Mouse (Mus musculus): ENCODE results near the gene Btrc. TPM values are rescaled to one million over a fixed set of nuclear protein-coding genes. Genes with fewer than 3 reads are reported as not detected.

Btrc gene
- polyA plus RNA-seq, 1 experiment from 2014 or later, result 46.1 TPM

- Histone ChIP-seq H3K4me2 (peak overlapping the region; percentile 59), H3K9ac (peak overlapping the region; percentile 60), H3K36me3 (replicated peaks) (peaks cover 13% of the 10 kb centered on the region), H3K27me3 (no peaks in the 10 kb centered on the region), H3K9me3 (replicated peaks) (no peaks in the 10 kb centered on the region), H3K4me3 (replicated peaks) (peak overlapping the region; percentile 64), H3K27ac (replicated peaks) (peak overlapping the region; percentile 98), H3K4me1 (replicated peaks) (peaks cover 52% of the 10 kb centered on the region)
- 51% methylated on average over 7 of the region's 7 CpGs for WGBS (ENCODE audit: insufficient replicate concordance)
- ATAC-seq (ENCODE audit: insufficient read depth), result no peak
Measured at GRCm38 (mm10) chr19:45446631-45447030, 83.1 kb downstream of the Btrc start.

GRCm38 (mm10) chr19:45447222-45447621 lies 83.7 kb downstream of the Btrc start:
- Histone ChIP-seq H3K4me2 (peak overlapping the region; percentile 59), H3K4me1 (replicated peaks) (peaks cover 47% of the 10 kb centered on the region), H3K9ac (peak overlapping the region; percentile 60), H3K9me3 (replicated peaks) (no peaks in the 10 kb centered on the region), H3K4me3 (replicated peaks) (peak overlapping the region; percentile 64), H3K27ac (replicated peaks) (peak overlapping the region; percentile 98), H3K27me3 (no peaks in the 10 kb centered on the region), H3K36me3 (replicated peaks) (peaks cover 19% of the 10 kb centered on the region)
- no peak for ATAC-seq (ENCODE audit: insufficient read depth)
- 91% methylated on average over 2 of the region's 2 CpGs for WGBS (ENCODE audit: insufficient replicate concordance)

- H3K9ac ChIP-seq, result peak overlapping the region; percentile 60
- H3K27ac ChIP-seq (replicated peaks), result peak overlapping the region; percentile 98
- H3K4me3 ChIP-seq (replicated peaks), result peak overlapping the region; percentile 64
- H3K27me3 ChIP-seq, result no peaks in the 10 kb centered on the region
- no peak for ATAC-seq (ENCODE audit: insufficient read depth)
- H3K4me1 ChIP-seq (replicated peaks), result peaks cover 46% of the 10 kb centered on the region
- peak overlapping the region; percentile 59 for H3K4me2 ChIP-seq
- no peaks in the 10 kb centered on the region for H3K9me3 ChIP-seq (replicated peaks)
- peaks cover 26% of the 10 kb centered on the region for H3K36me3 ChIP-seq (replicated peaks)
- 89% methylated on average over 1 of the region's 1 CpGs for WGBS (ENCODE audit: insufficient replicate concordance)
Measured at GRCm38 (mm10) chr19:45447886-45448285, 84.4 kb downstream of the Btrc start.

- Histone ChIP-seq H3K4me2 (no peak overlapping the region), H3K9ac (no peak overlapping the region), H3K4me1 (replicated peaks) (peaks cover 5% of the 10 kb centered on the region), H3K4me3 (replicated peaks) (no peak overlapping the region), H3K36me3 (replicated peaks) (peaks cover 65% of the 10 kb centered on the region), H3K9me3 (replicated peaks) (no peaks in the 10 kb centered on the region), H3K27ac (replicated peaks) (no peak overlapping the region), H3K27me3 (no peaks in the 10 kb centered on the region)
- WGBS (ENCODE audit: insufficient replicate concordance), result 98% methylated on average over 3 of the region's 3 CpGs
- ATAC-seq (ENCODE audit: insufficient read depth), result no peak
Measured at GRCm38 (mm10) chr19:45454391-45454790, 90.9 kb downstream of the Btrc start.

GRCm38 (mm10) chr19:45456896-45457295 lies 93.4 kb downstream of the Btrc start:
- H3K36me3 ChIP-seq (replicated peaks), result peaks cover 71% of the 10 kb centered on the region
- WGBS (ENCODE audit: insufficient replicate concordance), result 91% methylated on average over 7 of the region's 7 CpGs

DNA sequence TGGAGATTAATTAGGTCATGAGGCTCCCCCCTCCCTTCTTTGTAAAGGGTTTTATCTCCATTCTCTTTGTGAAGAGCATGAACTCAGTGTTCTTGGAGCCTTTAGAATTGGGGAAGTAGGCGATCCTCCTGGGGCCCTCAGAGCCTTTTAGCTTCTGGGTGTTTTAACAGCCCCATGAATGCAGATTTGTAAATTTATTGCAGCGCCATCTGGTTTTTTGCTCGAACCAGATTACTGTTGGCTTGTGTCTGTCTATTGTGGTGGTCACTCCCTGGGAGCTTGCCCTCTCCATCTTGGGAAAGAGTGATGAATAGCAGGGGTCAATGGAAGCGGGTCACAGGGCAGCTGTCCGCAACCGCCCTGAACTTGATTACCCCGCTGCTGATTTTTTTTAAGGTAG lies 95.2 kb downstream of the Btrc start:
- no peak for ATAC-seq (ENCODE audit: insufficient read depth)
- no peak overlapping the region for H3K9ac ChIP-seq
- H3K27me3 ChIP-seq, result no peaks in the 10 kb centered on the region
- 75% methylated on average over 7 of the region's 7 CpGs for WGBS (ENCODE audit: insufficient replicate concordance)
- no peaks in the 10 kb centered on the region for H3K9me3 ChIP-seq (replicated peaks)
- H3K27ac ChIP-seq (replicated peaks), result no peak overlapping the region
- H3K36me3 ChIP-seq (replicated peaks), result peaks cover 62% of the 10 kb centered on the region
- H3K4me2 ChIP-seq, result no peak overlapping the region
- no peak overlapping the region for H3K4me3 ChIP-seq (replicated peaks)
- H3K4me1 ChIP-seq (replicated peaks), result 0 out of 2 replicates have a peak, but pooled peaks cover 3% of the 10 kb centered on the region

More at GRCm38 (mm10) chr19:45456896-45457295, 93.4 kb downstream of the Btrc start:
- Histone ChIP-seq H3K27ac (replicated peaks) (no peak overlapping the region), H3K9ac (no peak overlapping the region), H3K4me2 (no peak overlapping the region), H3K27me3 (no peaks in the 10 kb centered on the region), H3K9me3 (replicated peaks) (no peaks in the 10 kb centered on the region), H3K4me1 (replicated peaks) (peaks cover 3% of the 10 kb centered on the region; the same call in 1 of the 2 replicates), H3K4me3 (replicated peaks) (no peak overlapping the region)
- no peak for ATAC-seq (ENCODE audit: insufficient read depth)

DNA sequence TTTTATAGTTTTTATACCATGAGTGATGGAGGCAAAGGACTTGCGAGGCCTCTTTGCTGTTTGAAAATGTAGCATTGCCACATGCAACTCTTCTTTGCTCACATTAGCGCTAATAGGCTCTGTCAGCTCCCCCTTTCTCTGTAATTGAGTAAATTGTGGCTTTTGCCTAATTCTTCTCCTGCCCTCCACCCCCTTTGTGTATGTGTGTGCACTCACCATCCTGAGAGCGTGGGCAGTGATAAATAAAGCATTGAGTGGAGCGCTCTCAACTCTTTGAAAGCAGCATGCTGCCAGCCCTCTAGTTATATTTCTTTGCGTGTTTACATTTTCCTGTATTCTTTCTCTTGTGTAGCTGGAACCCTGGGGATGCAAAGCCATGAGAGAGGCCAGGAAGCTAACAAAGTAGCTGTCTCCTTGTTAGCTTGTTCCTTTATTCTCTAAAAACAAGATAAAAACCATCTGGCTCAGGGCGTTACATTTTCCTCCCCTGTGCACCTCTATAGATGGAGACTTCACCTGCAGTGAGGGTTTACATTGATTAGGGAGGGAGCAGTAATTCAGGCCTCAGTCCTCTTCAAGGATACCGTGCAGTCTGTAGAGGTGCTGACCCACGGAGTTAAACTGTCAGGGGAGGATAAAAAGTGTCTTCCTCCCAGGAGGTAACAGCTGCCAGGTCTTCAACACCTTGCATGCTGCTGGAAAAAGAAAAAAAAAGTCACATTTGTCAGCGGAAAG lies 96.6 kb downstream of the Btrc start:
- no peak for ATAC-seq (ENCODE audit: insufficient read depth)
- no peak overlapping the region for H3K4me3 ChIP-seq (replicated peaks)
- H3K36me3 ChIP-seq (replicated peaks), result peaks cover 59% of the 10 kb centered on the region
- no peak overlapping the region for H3K4me2 ChIP-seq
- H3K9ac ChIP-seq, result no peak overlapping the region
- H3K4me1 ChIP-seq (replicated peaks), result 0 out of 2 replicates have a peak, but pooled peaks cover 3% of the 10 kb centered on the region
- H3K9me3 ChIP-seq (replicated peaks), result no peaks in the 10 kb centered on the region
- H3K27ac ChIP-seq (replicated peaks), result no peak overlapping the region
- no peaks in the 10 kb centered on the region for H3K27me3 ChIP-seq
- WGBS (ENCODE audit: insufficient replicate concordance), result 86% methylated on average over 9 of the region's 9 CpGs

GRCm38 (mm10) chr19:45460749-45461736 lies 97.5 kb downstream of the Btrc start:
- no peak overlapping the region for H3K4me3 ChIP-seq (replicated peaks)
- H3K9me3 ChIP-seq (replicated peaks), result no peaks in the 10 kb centered on the region
- H3K9ac ChIP-seq, result no peak overlapping the region
- no peak overlapping the region for H3K4me2 ChIP-seq
- 0 out of 2 replicates have a peak, but pooled peaks cover 3% of the 10 kb centered on the region for H3K4me1 ChIP-seq (replicated peaks)
- H3K27ac ChIP-seq (replicated peaks), result no peak overlapping the region
- peaks cover 62% of the 10 kb centered on the region for H3K36me3 ChIP-seq (replicated peaks)
- H3K27me3 ChIP-seq, result no peaks in the 10 kb centered on the region
- ATAC-seq (ENCODE audit: insufficient read depth), result no peak
- 76% methylated on average over 10 of the region's 10 CpGs for WGBS (ENCODE audit: insufficient replicate concordance)

DNA sequence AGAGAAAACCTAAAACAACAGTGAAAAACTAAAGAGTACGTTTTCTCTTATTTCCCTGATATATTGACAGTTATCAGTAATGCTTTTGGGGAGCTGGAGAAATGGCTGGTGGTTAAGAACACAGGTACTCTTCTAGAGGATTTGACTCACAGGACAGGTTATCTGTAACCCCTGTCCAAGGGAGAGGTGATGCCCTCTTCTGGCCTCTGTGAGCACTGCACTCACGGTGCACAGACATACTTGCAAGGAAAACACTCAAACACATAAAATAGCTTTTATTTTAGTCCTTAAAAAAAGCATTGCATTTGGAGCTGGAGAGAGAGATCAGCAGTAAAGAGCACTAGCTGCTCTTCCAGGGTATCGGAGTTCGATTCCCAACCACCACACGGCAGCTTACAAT lies 106.2 kb downstream of the Btrc start:
- H3K36me3 ChIP-seq (replicated peaks), result peaks cover 62% of the 10 kb centered on the region
- H3K27ac ChIP-seq (replicated peaks), result no peak overlapping the region
- H3K4me3 ChIP-seq (replicated peaks), result no peak overlapping the region
- no peaks in the 10 kb centered on the region for H3K9me3 ChIP-seq (replicated peaks)
- no peaks in the 10 kb centered on the region for H3K27me3 ChIP-seq
- H3K4me1 ChIP-seq (replicated peaks), result 0 out of 2 replicates have a peak, but pooled peaks cover 6% of the 10 kb centered on the region
- no peak for ATAC-seq (ENCODE audit: insufficient read depth)
- 93% methylated on average over 5 of the region's 5 CpGs for WGBS (ENCODE audit: insufficient replicate concordance)
- no peak overlapping the region for H3K9ac ChIP-seq
- no peak overlapping the region for H3K4me2 ChIP-seq

- H3K4me1 ChIP-seq (replicated peaks), result peaks cover 17% of the 10 kb centered on the region
- no peaks in the 10 kb centered on the region for H3K9me3 ChIP-seq (replicated peaks)
- no peak overlapping the region for H3K4me3 ChIP-seq (replicated peaks)
- no peak for ATAC-seq (ENCODE audit: insufficient read depth)
- H3K27ac ChIP-seq (replicated peaks), result 0 out of 2 replicates have a peak overlapping the region, but pooled peaks have one; percentile 21
- WGBS (ENCODE audit: insufficient replicate concordance), result 69% methylated on average over 11 of the region's 11 CpGs
- H3K36me3 ChIP-seq (replicated peaks), result peaks cover 68% of the 10 kb centered on the region
- no peaks in the 10 kb centered on the region for H3K27me3 ChIP-seq
- H3K9ac ChIP-seq, result no peak overlapping the region
- H3K4me2 ChIP-seq, result no peak overlapping the region
Measured at GRCm38 (mm10) chr19:45472691-45473520, 109.4 kb downstream of the Btrc start.
